Mouse (Mus musculus) liver, embryonic 12.5 days (tissue): ENCODE results near the gene Borcs8. TPM values are rescaled to one million over a fixed set of nuclear protein-coding genes. Genes with fewer than 3 reads are reported as not detected.
A peak's percentile ranks its signal among the peaks of the same experiment; 100 is the strongest.

ENCODE experiments used
- ATAC-seq: fragments of 200-750 bp; cut with Nextera tagmentation; 2 replicates; pipeline ENCODE4 v1.8.0; 2017; ENCODE audit warnings: moderate number of reproducible peaks, mild to moderate bottlenecking, moderate library complexity
- H3K27ac ChIP-seq: fragments of 300-500 bp; sonication (generic); 2 replicates; pipeline ENCODE4 v1.5.1; 2016; ENCODE audit warnings: mild to moderate bottlenecking
- H3K27me3 ChIP-seq: fragments of 300-500 bp; sonication (generic); replicated peaks from 2 replicates; pipeline ENCODE4 v1.6.1; 2016; ENCODE audit warnings: mild to moderate bottlenecking, moderate library complexity
- H3K36me3 ChIP-seq: fragments of 300-500 bp; sonication (generic); 2 replicates; pipeline ENCODE4 v1.6.1; 2016; ENCODE audit warnings: mild to moderate bottlenecking, moderate library complexity
- H3K4me1 ChIP-seq: fragments of 300-500 bp; sonication (generic); 2 replicates; pipeline ENCODE4 v1.6.1; 2016
- H3K4me2 ChIP-seq: fragments of 300-500 bp; sonication (generic); 2 replicates; pipeline ENCODE4 v1.6.1; 2016; ENCODE audit warnings: mild to moderate bottlenecking, moderate library complexity
- H3K4me3 ChIP-seq: fragments of 300-500 bp; sonication (generic); 2 replicates; pipeline ENCODE4 v1.5.1; 2016; ENCODE audit warnings: mild to moderate bottlenecking, moderate library complexity
- H3K9ac ChIP-seq: fragments of 300-500 bp; sonication (generic); 2 replicates; pipeline ENCODE4 v1.6.1; 2016; ENCODE audit warnings: mild to moderate bottlenecking, moderate library complexity
- H3K9me3 ChIP-seq: fragments of 300-500 bp; sonication (generic); replicated peaks from 2 replicates; pipeline ENCODE4 v1.6.1; 2016; ENCODE audit warnings: mild to moderate bottlenecking, moderate library complexity
- WGBS: fragments of 180-500 bp; shearing (Covaris S2); methylation state at CpG from one replicate; pipeline ENCODE4 v1.1.7; 2016; ENCODE audit not compliant: insufficient replicate concordance; 5-methylcytosine and 5-hydroxymethylcytosine counted together
- polyA plus RNA-seq: library from polyadenylated mRNA; unstranded; fragments of >200 nt; fragmentation: Nextera tagmentation; extraction: Ambion mirVana; gene quantifications from 2 replicates; pipeline ENCODE4 v1.2.1, GENCODE M21; 2016

Borcs8 gene
- polyA plus RNA-seq, 1 experiment from 2014 or later = 28.8 TPM

DNA sequence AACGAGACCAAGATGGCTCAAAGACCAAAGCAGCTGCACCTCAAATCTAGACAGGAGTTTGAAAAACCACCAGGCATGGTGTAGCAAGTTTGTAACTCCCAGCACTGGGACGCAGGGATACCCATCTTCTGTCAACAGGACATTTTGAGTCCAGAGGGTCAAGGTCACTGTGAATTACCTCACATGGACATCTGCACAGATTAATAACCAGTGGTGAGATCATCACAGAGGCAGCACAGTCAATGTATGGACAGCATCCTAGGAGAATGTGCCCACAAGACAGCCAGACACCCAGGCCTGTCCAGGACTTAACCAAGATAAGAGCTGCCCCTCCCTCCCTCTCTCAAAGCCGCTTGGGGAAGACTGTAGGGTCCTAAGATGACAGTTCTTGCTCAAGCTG lies 30.8 kb downstream of the Borcs8 start:
- no peak overlapping the region for H3K4me3 ChIP-seq
- H3K27ac ChIP-seq = no peak overlapping the region
- H3K9ac ChIP-seq = no peak overlapping the region
- peaks cover 60% of the 10 kb centered on the region for H3K4me1 ChIP-seq
- H3K4me2 ChIP-seq = no peak overlapping the region
- peaks cover 23% of the 10 kb centered on the region for H3K27me3 ChIP-seq
- H3K9me3 ChIP-seq = no peaks in the 10 kb centered on the region
- WGBS = 55% methylated on average over 3 of the region's 3 CpGs
- no peak for ATAC-seq
- peaks cover 5% of the 10 kb centered on the region; the same call in 1 of the 2 replicates for H3K36me3 ChIP-seq

DNA sequence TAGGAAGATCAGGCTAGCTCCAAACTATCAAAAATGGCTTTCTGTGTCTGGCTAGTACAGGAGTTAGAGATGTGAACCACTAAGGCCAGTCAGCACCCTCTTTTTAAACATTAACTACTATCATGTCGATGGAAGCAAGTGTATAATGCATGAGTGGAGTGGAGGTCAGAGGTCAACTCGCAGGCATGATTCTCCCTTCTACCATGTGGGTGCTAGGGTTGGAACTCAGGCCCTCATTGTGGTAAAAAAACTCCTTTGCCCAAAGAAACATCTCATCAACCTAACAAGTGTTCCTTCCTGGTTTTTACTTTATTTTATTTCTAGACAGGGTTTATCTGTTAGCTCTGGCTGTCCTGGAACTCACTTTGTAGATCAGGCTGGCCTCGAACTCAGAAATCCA lies 31.4 kb downstream of the Borcs8 start:
- Histone ChIP-seq H3K9me3 (no peaks in the 10 kb centered on the region), H3K36me3 (peaks cover 7% of the 10 kb centered on the region; the same call in 1 of the 2 replicates), H3K9ac (no peak overlapping the region), H3K27ac (no peak overlapping the region), H3K4me3 (no peak overlapping the region), H3K4me2 (no peak overlapping the region), H3K27me3 (peaks cover 16% of the 10 kb centered on the region), H3K4me1 (peaks cover 56% of the 10 kb centered on the region)
- no peak for ATAC-seq
- WGBS = 61% methylated on average over 3 of the region's 3 CpGs

DNA sequence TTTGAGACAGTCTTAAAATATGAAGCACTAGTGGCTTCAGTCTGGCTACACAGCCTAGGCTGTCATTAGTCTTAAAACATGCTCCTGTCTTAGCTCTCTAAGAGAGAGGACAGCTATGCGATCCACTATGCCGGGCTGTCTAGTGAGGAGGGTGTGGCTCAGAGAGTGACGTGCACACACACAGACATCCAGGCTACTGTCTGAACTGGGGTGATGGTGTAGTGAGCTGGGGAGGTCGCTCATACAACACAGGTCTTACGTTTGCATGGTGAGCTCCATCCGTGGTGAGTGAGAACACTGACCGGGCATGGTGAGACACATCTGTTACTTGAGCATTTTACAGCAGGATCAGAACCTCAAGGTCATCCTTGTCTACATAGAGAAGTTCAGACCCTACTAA lies 31.9 kb downstream of the Borcs8 start:
- H3K9ac ChIP-seq = 0 out of 2 replicates have a peak overlapping the region, but pooled peaks have one; percentile 81
- peaks cover 56% of the 10 kb centered on the region for H3K4me1 ChIP-seq
- peaks cover 11% of the 10 kb centered on the region for H3K27me3 ChIP-seq
- no peak for ATAC-seq
- no peaks in the 10 kb centered on the region for H3K9me3 ChIP-seq
- WGBS = 60% methylated on average over 7 of the region's 7 CpGs
- H3K27ac ChIP-seq = peak overlapping the region; percentile 78
- H3K36me3 ChIP-seq = peaks cover 12% of the 10 kb centered on the region; the same call in 1 of the 2 replicates
- peak overlapping the region; percentile 74 for H3K4me2 ChIP-seq
- no peak overlapping the region for H3K4me3 ChIP-seq

DNA sequence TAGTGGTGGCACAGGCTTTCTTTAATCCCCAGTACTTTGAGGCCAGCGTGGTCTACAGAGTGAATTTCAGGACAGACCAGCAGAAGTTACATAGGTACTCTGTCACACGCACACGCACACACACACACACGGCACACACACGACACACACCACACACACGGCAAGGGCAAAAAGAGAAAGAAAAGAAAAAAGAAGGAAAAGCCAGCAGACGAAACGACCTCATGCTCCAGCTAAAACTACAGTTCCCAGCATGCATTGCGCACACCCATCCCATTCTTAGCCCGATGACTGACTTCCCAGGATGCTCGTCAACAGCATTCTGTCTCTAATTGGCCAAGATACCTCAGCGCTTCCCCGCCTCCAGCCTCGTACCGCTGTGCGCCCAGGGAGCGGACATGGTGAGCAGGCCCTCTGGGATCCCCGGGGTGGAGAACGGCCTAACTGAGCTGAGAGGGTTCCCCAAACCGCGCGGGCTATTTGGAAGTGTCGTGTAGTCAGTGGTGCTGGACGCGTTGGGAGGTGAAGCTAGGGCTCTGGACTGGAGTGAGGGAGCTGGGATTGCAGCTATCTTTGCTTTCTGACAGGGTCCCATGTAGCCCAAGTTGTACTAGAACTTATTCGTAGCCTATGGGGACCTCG lies 32.9 kb downstream of the Borcs8 start, which contains the start of gene Tmem161a:
Gene Tmem161a, plus strand, starts transcription at position 314 of the 639 bp plus-strand sequence.
- peak; percentile 94 for ATAC-seq
- Histone ChIP-seq H3K36me3 (peaks cover 21% of the 10 kb centered on the region), H3K4me1 (peaks cover 48% of the 10 kb centered on the region), H3K4me2 (peak within 1 kb of the TSS; percentile 74), H3K27me3 (peaks cover 4% of the 10 kb centered on the region; the same call in 1 of the 2 replicates), H3K27ac (peak within 1 kb of the TSS; percentile 78), H3K9me3 (no peaks in the 10 kb centered on the region), H3K4me3 (peak within 1 kb of the TSS; percentile 71), H3K9ac (peak within 1 kb of the TSS; percentile 81)
- WGBS = 2% methylated on average over 27 of the region's 27 CpGs

DNA sequence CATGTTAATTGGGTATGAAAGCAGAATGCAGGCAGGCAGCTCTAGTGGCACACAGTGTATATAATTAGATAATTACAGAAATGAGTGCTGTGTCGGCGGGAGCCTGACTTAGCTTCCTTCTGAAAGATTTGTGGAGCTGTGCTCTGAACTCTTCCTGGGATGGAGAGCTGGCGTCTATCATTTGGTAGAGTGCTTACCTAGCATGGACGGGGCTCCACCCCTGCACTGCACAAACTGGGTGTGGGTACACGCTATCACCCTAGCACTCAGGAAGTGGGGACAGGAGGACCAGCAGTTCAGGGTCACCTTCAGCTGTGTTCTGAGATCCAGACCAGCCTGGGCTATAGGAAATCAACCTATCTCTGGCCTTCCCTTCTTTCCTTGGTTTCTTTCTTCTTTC lies 34.0 kb downstream of the Borcs8 start:
- Histone ChIP-seq H3K4me3 (peak overlapping the region; percentile 71), H3K4me2 (peak overlapping the region; percentile 74), H3K36me3 (peaks cover 30% of the 10 kb centered on the region), H3K9ac (peak overlapping the region; percentile 81; the same call in 1 of the 2 replicates), H3K9me3 (no peaks in the 10 kb centered on the region), H3K4me1 (peaks cover 47% of the 10 kb centered on the region), H3K27me3 (no peaks in the 10 kb centered on the region), H3K27ac (peak overlapping the region; percentile 72)
- ATAC-seq = peak; percentile 59
- WGBS = 36% methylated on average over 5 of the region's 5 CpGs

DNA sequence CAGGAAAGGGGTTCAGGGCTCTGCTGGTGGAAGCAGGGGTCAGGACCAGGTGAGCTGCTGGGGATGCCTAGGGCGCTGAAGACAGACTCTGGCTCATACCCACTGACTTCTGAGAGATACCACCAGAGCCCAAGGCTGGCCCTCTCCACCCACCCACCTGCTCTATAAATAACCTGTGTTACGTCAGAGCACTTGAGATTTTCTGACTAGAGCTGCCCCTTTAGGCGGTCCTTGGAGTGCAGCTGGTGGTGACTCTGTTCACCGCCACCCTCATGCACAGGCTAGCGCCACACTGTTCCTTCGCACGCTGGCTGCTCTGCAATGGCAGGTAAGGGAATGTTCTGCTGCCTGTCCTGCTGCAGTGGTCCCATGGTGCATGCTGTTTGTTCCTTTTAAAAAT lies 34.8 kb downstream of the Borcs8 start:
- H3K4me2 ChIP-seq = peak overlapping the region; percentile 74
- peaks cover 38% of the 10 kb centered on the region for H3K36me3 ChIP-seq
- H3K4me3 ChIP-seq = no peak overlapping the region
- no peak overlapping the region for H3K9ac ChIP-seq
- H3K9me3 ChIP-seq = no peaks in the 10 kb centered on the region
- ATAC-seq = no peak
- no peaks in the 10 kb centered on the region for H3K27me3 ChIP-seq
- H3K4me1 ChIP-seq = peaks cover 48% of the 10 kb centered on the region
- WGBS = 81% methylated on average over 7 of the region's 7 CpGs
- H3K27ac ChIP-seq = peak overlapping the region; percentile 72; the same call in 1 of the 2 replicates

DNA sequence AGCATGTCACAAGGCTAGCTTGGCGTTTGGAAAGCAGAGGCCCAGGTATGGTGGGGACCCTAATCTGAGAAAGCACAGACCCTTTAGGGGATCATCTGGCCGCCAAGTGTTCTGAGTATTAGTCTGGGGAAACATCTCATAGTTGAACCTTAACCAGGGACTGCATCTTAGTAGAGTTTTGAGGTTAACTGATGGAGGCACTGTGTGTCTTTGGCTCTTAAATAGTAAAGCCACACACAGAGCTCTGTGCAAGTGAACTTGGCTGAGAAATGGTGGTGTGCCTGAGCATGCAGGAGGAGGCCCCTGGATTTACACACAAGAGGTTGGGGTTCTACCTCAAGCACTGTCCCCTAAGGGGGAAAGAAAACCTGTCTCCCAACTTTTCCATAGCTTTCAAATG lies 38.9 kb downstream of the Borcs8 start:
- peaks cover 69% of the 10 kb centered on the region for H3K36me3 ChIP-seq
- 70% methylated on average over 2 of the region's 2 CpGs for WGBS
- H3K9ac ChIP-seq = no peak overlapping the region
- peaks cover 49% of the 10 kb centered on the region for H3K4me1 ChIP-seq
- no peak overlapping the region for H3K4me2 ChIP-seq
- no peaks in the 10 kb centered on the region for H3K9me3 ChIP-seq
- ATAC-seq = no peak
- peak overlapping the region; percentile 20; the same call in 1 of the 2 replicates for H3K27ac ChIP-seq
- no peaks in the 10 kb centered on the region for H3K27me3 ChIP-seq
- H3K4me3 ChIP-seq = no peak overlapping the region

DNA sequence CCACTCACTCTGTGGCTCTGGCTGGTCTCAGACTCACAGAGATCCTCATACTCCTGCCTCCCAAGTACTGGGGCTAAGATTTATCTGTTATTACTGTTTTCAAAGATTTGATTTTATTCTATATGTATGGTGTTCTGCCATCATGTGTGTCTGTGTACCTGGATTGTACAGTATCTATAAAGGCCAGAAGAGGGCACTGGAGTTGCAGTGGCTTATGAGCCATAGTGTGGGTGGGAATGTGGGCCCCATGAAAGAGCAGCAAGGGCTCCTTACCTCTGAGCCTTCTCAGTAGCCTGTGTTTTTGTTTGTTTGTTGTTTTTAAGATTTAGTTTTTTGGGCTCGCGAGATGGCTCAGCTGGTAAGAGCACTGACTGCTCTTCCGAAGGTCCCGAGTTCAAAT lies 39.8 kb downstream of the Borcs8 start:
- peaks cover 75% of the 10 kb centered on the region for H3K36me3 ChIP-seq
- no peak for ATAC-seq

DNA sequence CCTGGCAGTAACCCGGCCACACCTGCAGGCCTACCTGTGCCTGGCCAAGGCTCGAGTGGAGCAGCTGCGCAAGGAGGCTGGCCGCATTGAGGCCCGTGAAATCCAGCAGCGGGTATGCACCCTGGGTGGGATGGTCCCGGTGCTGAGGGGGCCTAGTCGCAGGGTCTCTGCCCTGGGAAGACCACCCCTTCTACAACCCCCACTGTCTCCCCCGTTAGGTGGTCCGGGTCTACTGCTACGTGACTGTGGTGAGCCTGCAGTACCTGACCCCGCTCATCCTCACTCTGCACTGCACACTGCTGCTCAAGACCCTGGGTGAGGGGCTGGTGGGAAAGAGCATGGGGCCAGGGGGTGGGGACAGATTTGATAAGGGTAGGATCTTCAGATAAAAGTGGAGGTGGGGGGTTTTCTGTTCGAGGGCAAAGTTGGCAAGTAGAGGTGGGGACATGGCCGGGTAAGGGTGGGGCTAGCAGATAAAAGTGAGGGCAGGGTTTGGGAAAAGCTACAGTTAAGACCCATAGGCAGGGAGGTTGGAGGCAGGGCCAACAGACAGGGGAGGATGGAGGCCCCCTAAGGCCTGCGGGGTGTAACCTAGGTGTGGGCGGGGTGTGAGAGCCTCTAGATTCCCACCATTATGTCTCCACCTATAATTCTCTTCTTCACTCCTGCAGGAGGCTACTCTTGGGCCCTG lies 42.1 kb downstream of the Borcs8 start:
- peak overlapping the region; percentile 47 for H3K4me2 ChIP-seq
- peak overlapping the region; percentile 78 for H3K27ac ChIP-seq
- no peak overlapping the region for H3K4me3 ChIP-seq

More for the DNA sequence above, 39.8 kb downstream of the Borcs8 start:
- no peak overlapping the region for H3K4me3 ChIP-seq
- no peak overlapping the region for H3K27ac ChIP-seq
- no peaks in the 10 kb centered on the region for H3K27me3 ChIP-seq
- 92% methylated on average over 4 of the region's 4 CpGs for WGBS
- H3K4me1 ChIP-seq = peaks cover 46% of the 10 kb centered on the region
- no peak overlapping the region for H3K9ac ChIP-seq
- no peaks in the 10 kb centered on the region for H3K9me3 ChIP-seq
- no peak overlapping the region for H3K4me2 ChIP-seq

DNA sequence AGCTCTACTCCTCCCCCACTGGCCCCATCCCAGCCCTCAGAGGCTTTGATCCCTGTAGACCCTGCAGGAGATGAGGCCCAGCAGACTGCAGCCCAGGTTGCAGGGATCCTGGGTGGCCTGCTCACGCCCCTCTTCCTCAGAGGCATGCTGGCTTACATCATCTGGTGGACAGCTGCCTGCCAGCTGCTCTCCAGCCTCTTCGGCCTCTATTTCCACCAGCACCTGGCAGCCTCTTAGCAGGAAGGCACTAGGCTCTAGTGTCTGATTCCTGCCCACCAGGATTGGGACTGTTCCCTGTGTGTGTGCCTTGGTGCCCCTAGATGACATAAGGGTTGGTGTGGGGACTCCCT lies 42.6 kb downstream of the Borcs8 start:
- peaks cover 64% of the 10 kb centered on the region for H3K36me3 ChIP-seq
- H3K9me3 ChIP-seq = no peaks in the 10 kb centered on the region
- H3K9ac ChIP-seq = peak overlapping the region; percentile 45; the same call in 1 of the 2 replicates
- no peaks in the 10 kb centered on the region for H3K27me3 ChIP-seq
- ATAC-seq = no peak
- H3K4me1 ChIP-seq = peaks cover 40% of the 10 kb centered on the region
- no peak overlapping the region for H3K4me3 ChIP-seq
- H3K4me2 ChIP-seq = peak overlapping the region; percentile 47
- 63% methylated on average over 2 of the region's 2 CpGs for WGBS
- H3K27ac ChIP-seq = peak overlapping the region; percentile 78

More for the DNA sequence above, 42.1 kb downstream of the Borcs8 start:
- ATAC-seq = peak; percentile 92
- H3K9me3 ChIP-seq = no peaks in the 10 kb centered on the region
- peak overlapping the region; percentile 45 for H3K9ac ChIP-seq
- 60% methylated on average over 16 of the region's 16 CpGs for WGBS
- H3K4me1 ChIP-seq = peaks cover 40% of the 10 kb centered on the region
- H3K36me3 ChIP-seq = peaks cover 64% of the 10 kb centered on the region
- no peaks in the 10 kb centered on the region for H3K27me3 ChIP-seq

DNA sequence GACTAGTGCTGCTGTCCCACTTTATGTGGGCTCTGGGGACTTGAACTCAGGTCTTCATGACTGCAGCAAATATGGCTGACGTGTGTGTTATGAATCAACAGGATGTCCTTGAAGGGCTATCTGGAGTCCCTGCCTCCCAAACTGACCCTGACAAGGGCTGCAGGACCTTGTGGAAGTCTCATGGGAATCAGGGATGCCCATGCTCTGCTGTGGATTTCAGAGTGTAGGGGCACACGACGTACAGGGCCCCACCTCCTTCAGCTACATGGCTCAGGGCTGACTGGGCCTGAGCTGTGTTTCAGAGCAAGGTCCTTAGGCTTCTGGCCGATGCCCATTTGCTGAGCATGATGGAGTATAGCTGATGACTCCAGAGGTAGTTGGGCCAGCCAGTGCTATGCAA lies 43.9 kb downstream of the Borcs8 start:
- Histone ChIP-seq H3K9ac (no peak overlapping the region), H3K27ac (no peak overlapping the region), H3K27me3 (no peaks in the 10 kb centered on the region), H3K4me3 (no peak overlapping the region), H3K36me3 (peaks cover 65% of the 10 kb centered on the region), H3K4me2 (no peak overlapping the region), H3K4me1 (peaks cover 40% of the 10 kb centered on the region), H3K9me3 (no peaks in the 10 kb centered on the region)
- 80% methylated on average over 4 of the region's 4 CpGs for WGBS
- no peak for ATAC-seq

DNA sequence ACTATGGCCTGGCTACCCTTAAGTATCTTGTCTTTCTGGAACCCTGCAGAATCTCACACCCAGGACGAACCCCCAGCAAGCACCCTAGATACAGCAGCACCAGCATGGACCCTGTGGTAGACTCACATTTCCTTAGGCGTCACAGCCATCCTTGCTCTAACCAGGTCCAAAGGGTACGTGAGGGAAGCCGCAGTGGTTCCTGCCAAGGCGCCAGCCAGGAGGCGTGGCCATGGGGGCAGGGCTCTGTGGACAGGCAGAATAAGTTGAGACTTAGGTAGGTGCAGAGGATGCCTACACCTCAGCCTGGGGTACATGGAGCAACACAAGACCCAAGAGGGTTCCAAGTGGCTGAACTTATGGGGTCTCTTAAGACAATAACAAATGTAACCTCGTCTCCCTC lies 49.4 kb downstream of the Borcs8 start:
- Histone ChIP-seq H3K4me3 (no peak overlapping the region), H3K9ac (no peak overlapping the region), H3K4me2 (no peak overlapping the region), H3K27ac (no peak overlapping the region), H3K27me3 (no peaks in the 10 kb centered on the region), H3K9me3 (no peaks in the 10 kb centered on the region), H3K4me1 (peaks cover 5% of the 10 kb centered on the region; the same call in 1 of the 2 replicates), H3K36me3 (peaks cover 70% of the 10 kb centered on the region)
- WGBS = 66% methylated on average over 7 of the region's 7 CpGs
- ATAC-seq = no peak; the same call in 1 of the 2 replicates
